Mouse (Mus musculus): Measurements from ENCODE around the gene Mical1.

GRCm38 (mm10) chr10:41474981-41475391 is 1.1 kb upstream of the Mical1 start:
- TF ChIP-seq RCOR1 (IDR thresholded peaks at IDR 0.05; ENCODE audit: low read depth, low read length) (no peak), NELFE (IDR thresholded peaks at IDR 0.05; ENCODE audit: low read depth, low read length) (no peak), JUND (IDR thresholded peaks at IDR 0.05; ENCODE audit: low read depth, low read length) (no peak), USF1 (IDR thresholded peaks at IDR 0.05; ENCODE audit: low read depth, low read length) (no peak), ZNF384 (IDR thresholded peaks at IDR 0.05; ENCODE audit: low read depth, low read length) (no peak), CTCF (IDR thresholded peaks at IDR 0.05 in 2 of 3, conservative IDR thresholded peaks at IDR 0.05 in 1 of 3; ENCODE audit: control insufficient read depth in 1 of 3, insufficient read depth in 1 of 3, low read depth in 2 of 3, low read length in 3 of 3, poor library complexity in 1 of 3, severe bottlenecking in 1 of 3) (no peak), EP300 (IDR thresholded peaks at IDR 0.05; ENCODE audit: low read depth in 1 of 2, low read length in 2 of 2) (peak; percentile 43 to 60), SIN3A (IDR thresholded peaks at IDR 0.05; ENCODE audit: low read length) (no peak), ETS1 (IDR thresholded peaks at IDR 0.05; ENCODE audit: low read depth, low read length) (peak; percentile 66)
